Comparison of ENCODE assay signal across 8 mouse cellular contexts in the genomic region with DNA sequence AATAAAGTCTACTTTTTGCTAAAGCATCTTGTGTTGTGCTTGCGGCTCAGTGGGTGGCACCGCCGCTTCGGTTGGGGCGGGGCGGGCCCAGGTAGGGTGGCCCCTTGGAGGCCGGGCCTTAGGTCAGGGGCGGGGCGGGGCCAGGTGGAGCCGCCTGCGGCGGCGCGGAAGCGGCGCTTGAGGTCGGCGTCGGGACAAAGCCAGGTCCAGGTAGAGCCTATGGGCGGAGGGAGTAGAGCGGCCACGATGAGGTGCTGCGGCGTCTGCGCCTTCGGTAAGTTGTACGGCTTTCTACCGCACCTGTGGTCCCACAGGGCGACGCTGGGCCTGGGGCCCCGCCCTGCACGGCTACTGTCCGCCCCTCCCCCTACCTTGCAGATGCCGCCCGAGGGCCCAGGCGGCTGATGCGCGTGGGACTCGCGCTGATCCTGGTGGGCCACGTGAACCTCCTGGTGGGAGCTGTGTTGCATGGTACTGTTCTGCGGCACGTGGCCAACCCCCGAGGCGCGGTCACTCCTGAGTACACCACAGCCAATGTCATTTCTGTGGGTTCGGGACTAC. TPM values are rescaled to one million over a fixed set of nuclear protein-coding genes. Genes with fewer than 3 reads are reported as not detected.
DNase-seq lines count a peak whose midpoint lies in the region; ATAC-seq lines count a peak whose summit lies in the region.

A gene (plus strand): TSS at position 151 of the 561 bp plus-strand sequence.

- peak within 1 kb of the TSS; percentile 63 for H3K4me2 ChIP-seq in heart, embryonic 16.5 days (ENCODE audit: low read depth, low read length)
- H3K4me2 ChIP-seq in stomach, embryonic 16.5 days (ENCODE audit: low read depth, low read length), result peak within 1 kb of the TSS; percentile 48

- WGBS in heart, embryonic 16.5 days, result 29% methylated on average over 47 of the region's 47 CpGs
- WGBS in stomach, embryonic 16.5 days, result 21% methylated on average over 44 of the region's 47 CpGs

- no peaks in the 10 kb centered on the region for H3K27me3 ChIP-seq in heart, embryonic 16.5 days (ENCODE audit: control insufficient read depth, insufficient read depth, low read length)
- H3K27me3 ChIP-seq in stomach, embryonic 16.5 days (ENCODE audit: control insufficient read depth, insufficient read depth, low read length), result no peaks in the 10 kb centered on the region

- H3K9ac ChIP-seq in heart, embryonic 16.5 days (ENCODE audit: low read length), result peak within 1 kb of the TSS; percentile 58
- peak within 1 kb of the TSS; percentile 65 for H3K9ac ChIP-seq in stomach, embryonic 16.5 days (ENCODE audit: low read length)

- peak within 1 kb of the TSS; percentile 42 for H3K4me3 ChIP-seq in heart, embryonic 16.5 days (ENCODE audit: low read length)
- peak within 1 kb of the TSS; percentile 48 for H3K4me3 ChIP-seq in stomach, embryonic 16.5 days (replicated peaks; ENCODE audit: low read length)

- peak; percentile 21 to 34 for DNase-seq in layer of hippocampus, postnatal 10 days (ENCODE audit: low spot score in 2 of 2)
- DNase-seq in layer of hippocampus, postnatal 36 days, result no peak
- peak; percentile 18 to 21 for DNase-seq in cerebellum, postnatal 36 days
- peak; percentile 76 to 88 for DNase-seq in kidney, postnatal 36 days
- DNase-seq in layer of hippocampus, adult 11-12 months (ENCODE audit: low spot score), result no peak

- peak; percentile 57 for ATAC-seq in heart, embryonic 16.5 days (replicated peaks; ENCODE audit: extremely low read depth, insufficient read depth, low FRiP score)
- peak; percentile 34; the same call in 1 of the 2 replicates for ATAC-seq in megakaryocyte, adult 5-6 weeks (ENCODE audit: poor library complexity, severe bottlenecking)
- ATAC-seq in stomach, embryonic 16.5 days (ENCODE audit: insufficient read depth, low FRiP score), result peak; percentile 92

- peaks cover 12% of the 10 kb centered on the region for H3K4me1 ChIP-seq in heart, embryonic 16.5 days (ENCODE audit: control insufficient read depth, insufficient read depth, low read length)
- peaks cover 16% of the 10 kb centered on the region for H3K4me1 ChIP-seq in stomach, embryonic 16.5 days (ENCODE audit: control insufficient read depth, insufficient read depth, low read length)

- H3K36me3 ChIP-seq in heart, embryonic 16.5 days (ENCODE audit: control insufficient read depth, insufficient read depth), result peaks cover 47% of the 10 kb centered on the region
- H3K36me3 ChIP-seq in stomach, embryonic 16.5 days (ENCODE audit: control insufficient read depth, insufficient read depth, low read length), result peaks cover 36% of the 10 kb centered on the region

- no peak within 1 kb of the TSS for H3K27ac ChIP-seq in heart, embryonic 16.5 days (ENCODE audit: low read length)
- peak within 1 kb of the TSS; percentile 80 for H3K27ac ChIP-seq in stomach, embryonic 16.5 days (ENCODE audit: low read length)

- H3K9me3 ChIP-seq in heart, embryonic 16.5 days (replicated peaks; ENCODE audit: control insufficient read depth, low read length), result no peaks in the 10 kb centered on the region
- H3K9me3 ChIP-seq in stomach, embryonic 16.5 days (replicated peaks; ENCODE audit: control insufficient read depth, low read length), result no peaks in the 10 kb centered on the region

RNA-seq across cellular contexts. Expression of the gene that starts here (rescaled TPM):
- total RNA-seq in layer of hippocampus, postnatal 10 days (2021), result 1 to 10 TPM; 2.3 to 2.9 TPM
- 1 to 10 TPM; 3.0 to 3.7 TPM for total RNA-seq in layer of hippocampus, postnatal 36 days (2021)
- 5.4 and 6.3 TPM in 2 replicates for polyA plus RNA-seq in heart, embryonic 16.5 days (2015; fragmentation: Nextera tagmentation; extraction: Ambion mirVana)
- total RNA-seq in megakaryocyte, adult 5-6 weeks (2015), result 5.1 and 5.4 TPM in 2 replicates
- total RNA-seq in megakaryocyte, adult 5-6 weeks (2017), result 3.6 and 6.7 TPM in 2 replicates
- 64.2 and 76.1 TPM in 2 replicates for polyA plus RNA-seq in stomach, embryonic 16.5 days (2015; fragmentation: Nextera tagmentation; extraction: Ambion mirVana)

Comparison
In these comparisons a context has a peak if more than half of its experiments do, and no peak if none do; other contexts are left out.
1. DNase-seq: peak in layer of hippocampus, postnatal 10 days (2 of 2), cerebellum, postnatal 36 days (2 of 2) and kidney, postnatal 36 days (2 of 2); none in layer of hippocampus, postnatal 36 days (0 of 2) and layer of hippocampus, adult 11-12 months (single experiment).
2. ATAC-seq: peak in every context shown above with its lines; median percentile 92 in stomach, embryonic 16.5 days; 57 in heart, embryonic 16.5 days; 34 in megakaryocyte, adult 5-6 weeks.